Mouse (Mus musculus) cerebellum, adult 9-10 months (tissue): Measurements from ENCODE around the gene Gtpbp3.

Source experiments
- DNase-seq: peaks from one replicate; pipeline ENCODE4 v3.0.0; 2022

Gtpbp3 gene

GRCm38 (mm10) chr8:71487691-71488445 is at the start of gene Gtpbp3:
Gtpbp3 (plus strand) TSS chr8:71488103.
- peak; percentile 72 for DNase-seq

DNA sequence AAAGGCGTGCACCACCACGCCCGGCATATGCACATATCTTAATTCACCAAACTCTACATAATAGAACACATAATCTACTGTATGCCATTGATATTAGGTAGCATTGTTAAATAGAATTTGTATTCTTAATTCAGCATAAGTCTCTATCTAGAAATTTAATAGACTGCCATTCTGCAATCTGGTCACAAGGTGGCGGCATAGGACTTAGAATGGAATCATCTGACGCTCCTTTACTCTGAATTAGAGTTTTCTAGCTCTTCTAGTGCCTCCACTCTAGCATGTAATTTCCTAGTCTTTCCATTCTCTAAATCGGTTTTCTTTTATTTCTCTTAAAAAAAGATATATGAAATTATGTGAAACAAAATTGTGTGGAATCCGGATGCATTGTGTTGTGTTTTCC is 46.5 kb upstream of the Gtpbp3 start:
- DNase-seq: peak; percentile 79

- no peak for DNase-seq
Observed at GRCm38 (mm10) chr8:71445096-71445495, 42.8 kb upstream of the Gtpbp3 start.

DNA sequence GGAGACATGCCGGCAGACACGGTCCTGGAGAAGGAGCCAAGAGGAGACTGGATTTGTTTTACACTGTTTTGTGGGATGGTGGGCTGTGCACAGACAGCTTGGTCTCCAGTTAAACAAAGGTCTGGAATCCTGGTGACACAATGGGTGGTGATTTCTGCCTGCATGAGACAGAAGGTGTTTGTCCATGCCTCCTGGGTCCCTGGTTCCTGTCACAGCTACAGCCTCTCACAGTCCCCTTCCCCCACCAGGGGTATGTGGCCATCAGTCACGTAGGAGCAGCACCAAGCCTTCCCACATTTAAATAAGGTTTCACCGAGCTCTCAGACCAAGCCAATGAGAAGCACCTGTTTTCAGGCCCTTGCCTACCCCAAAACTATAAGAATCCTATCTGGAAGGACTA is 36.6 kb upstream of the Gtpbp3 start:
- no peak for DNase-seq

DNA sequence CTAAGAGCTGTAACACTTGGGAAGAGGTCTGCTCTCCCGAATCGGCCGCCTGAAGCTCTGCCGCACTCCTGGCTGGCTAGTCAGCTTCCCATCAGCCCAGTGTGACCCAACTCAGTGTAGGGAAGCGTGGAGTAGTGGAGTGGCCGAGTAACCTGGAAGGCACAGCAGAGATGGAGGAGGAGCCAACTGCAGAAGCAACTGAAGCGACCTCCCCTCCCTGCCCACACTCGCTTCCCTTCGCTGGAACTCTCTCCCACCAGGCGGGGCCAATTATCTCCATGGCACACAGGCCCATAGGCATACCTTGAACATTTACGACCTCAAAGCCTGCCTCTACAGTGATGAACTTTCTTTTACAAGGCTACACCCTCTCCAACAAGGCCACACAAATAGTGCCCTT is 36.1 kb upstream of the Gtpbp3 start:
- DNase-seq: no peak

DNA sequence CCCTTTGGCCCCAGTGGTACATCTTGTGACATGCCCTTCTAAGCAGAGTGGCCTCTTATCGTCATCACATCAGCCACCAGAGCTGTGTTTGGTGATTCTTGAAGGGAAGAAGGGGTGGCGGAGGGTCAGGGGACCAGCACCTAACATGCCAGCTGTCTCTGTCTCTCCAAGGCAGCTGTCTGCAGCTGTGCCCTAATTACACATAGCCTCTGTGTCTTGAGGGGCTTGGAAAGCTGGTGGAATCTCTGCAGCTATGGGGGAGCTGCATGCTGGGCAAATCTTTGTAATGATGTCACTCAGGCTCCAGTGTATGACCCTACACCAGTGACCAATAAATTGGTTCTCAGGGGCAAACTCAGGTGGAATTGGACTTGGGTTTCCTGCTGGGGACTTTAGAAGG is 35.2 kb upstream of the Gtpbp3 start:
- no peak for DNase-seq

DNA sequence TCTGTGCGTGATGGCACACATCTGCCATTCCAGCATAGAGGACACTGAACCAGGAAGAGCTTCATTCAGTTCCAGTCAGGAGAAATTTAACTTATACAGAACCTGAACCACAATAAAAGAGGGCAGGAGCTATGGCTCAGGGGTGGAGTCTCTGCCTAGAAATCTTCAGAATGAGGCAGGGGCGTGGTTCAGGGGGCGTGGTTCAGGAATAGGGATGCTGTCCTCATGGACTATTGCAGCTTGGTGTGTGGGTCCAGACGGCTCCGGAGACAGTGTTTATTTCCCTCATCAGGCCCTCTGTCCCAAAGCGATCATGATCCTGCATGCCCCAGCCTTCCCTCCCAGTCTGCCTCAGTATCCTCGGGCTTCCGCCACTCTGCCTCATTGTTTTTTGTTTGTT is 33.2 kb upstream of the Gtpbp3 start:
- no peak for DNase-seq

- peak; percentile 39 for DNase-seq
Observed at GRCm38 (mm10) chr8:71456906-71457305, 31.0 kb upstream of the Gtpbp3 start.

DNA sequence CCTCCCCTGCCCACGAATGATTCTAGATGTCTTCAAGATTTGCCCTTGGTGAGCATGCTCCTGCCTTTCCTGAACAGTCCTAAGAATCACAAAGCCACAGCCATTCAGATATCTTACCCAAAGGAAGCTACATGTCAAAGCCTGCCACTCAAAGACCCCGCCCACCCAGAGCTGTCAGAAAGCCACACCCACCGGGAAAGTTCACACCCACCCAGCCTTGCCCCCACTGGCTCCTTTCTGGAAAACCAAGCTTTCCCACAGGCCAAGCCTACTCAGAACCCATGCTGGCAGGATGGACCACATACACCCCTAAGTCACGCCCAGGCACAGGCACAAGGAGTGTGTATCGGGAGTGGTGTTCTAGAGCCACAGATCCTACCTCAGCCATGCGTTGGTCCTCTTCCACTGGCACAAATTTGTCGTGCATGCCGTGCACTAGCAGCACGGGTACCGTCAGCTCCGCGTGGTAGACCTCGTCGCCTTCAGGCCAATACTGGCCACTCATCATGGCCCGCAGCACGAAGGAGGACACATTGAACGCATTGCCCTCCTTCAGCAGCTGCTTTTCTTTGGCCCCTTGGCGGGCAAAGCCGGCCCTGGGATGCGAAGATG is 30.1 kb upstream of the Gtpbp3 start:
- DNase-seq: peak; percentile 42

- DNase-seq: peak; percentile 20
Observed at GRCm38 (mm10) chr8:71460716-71461115, 27.2 kb upstream of the Gtpbp3 start.

GRCm38 (mm10) chr8:71461152-71461840 is 26.6 kb upstream of the Gtpbp3 start:
- peak; percentile 72 for DNase-seq

- DNase-seq: no peak
Observed at GRCm38 (mm10) chr8:71462191-71462590, 25.7 kb upstream of the Gtpbp3 start.

DNA sequence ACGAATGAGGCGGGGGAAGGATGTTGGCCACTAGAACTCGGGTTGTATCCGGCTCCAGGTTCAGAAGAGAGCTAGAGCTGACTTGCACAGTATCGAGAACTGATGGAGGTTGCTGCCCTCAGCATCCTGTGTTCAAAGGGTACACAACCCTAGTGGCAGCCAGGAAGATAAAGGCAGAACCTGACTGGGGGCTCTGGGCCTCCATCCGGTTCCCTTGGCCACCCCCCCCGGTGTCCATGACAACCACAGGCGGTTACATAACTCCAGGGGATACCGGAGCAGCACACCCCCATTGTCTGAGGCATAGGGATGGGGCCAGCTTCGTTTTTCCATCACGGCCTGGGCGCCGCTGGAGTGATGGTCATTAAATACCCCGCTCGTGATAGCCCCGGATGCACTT is 25.1 kb upstream of the Gtpbp3 start:
- peak; percentile 87 for DNase-seq

DNA sequence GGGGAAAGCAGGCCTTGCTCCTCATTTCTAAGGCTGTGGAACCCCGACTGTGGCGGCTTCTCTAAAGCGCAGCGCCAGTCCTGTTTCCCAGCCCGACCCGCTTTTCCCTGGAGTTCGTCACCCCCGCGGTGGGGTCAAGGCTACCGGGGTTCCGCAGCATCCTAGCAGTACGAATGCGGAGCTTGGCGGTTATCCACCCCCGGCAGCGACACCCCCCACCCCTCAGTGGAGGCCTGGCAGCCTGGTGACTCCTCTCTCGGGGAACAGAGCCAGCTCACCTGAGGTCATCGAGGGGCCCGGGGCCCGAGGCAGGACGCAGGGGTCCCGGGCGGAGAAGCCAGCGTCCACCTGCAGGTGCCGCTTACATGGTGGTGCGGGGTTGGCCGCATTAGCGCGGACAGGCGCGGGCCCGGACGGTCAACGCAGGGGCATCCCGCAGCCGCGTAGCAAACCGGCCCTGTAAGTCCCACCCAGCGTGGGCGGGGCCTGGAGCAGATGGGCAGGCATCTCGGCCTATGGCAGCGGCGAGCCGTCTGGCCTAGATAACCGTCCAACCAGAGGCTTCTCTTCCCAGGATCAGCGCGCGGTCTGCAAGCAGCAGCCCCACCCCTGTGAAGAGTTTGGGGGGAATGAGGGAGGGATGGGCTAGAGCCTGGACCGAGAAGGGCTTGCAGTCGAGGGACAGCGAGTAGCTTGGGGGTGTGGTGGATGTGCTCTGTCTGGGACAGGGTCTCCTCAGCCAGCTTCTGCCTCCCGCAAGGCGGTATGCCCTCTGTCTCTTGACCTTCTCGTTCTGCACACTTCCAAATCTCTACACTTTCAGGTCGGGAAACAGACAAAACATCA is 24.5 kb upstream of the Gtpbp3 start, which contains the start of gene Abhd8:
Gene Abhd8 (minus strand): TSS at position 468 of the 846 bp plus-strand sequence.
- DNase-seq: peak; percentile 99

- DNase-seq: peak; percentile 100
Observed at GRCm38 (mm10) chr8:71464513-71465500, 23.1 kb upstream of the Gtpbp3 start, which contains the start of gene Mrpl34. Mrpl34 (plus strand) TSS chr8:71464959.

GRCm38 (mm10) chr8:71465733-71466132 is 22.2 kb upstream of the Gtpbp3 start:
- peak; percentile 75 for DNase-seq

- peak; percentile 70 for DNase-seq
Observed at GRCm38 (mm10) chr8:71466198-71466597, 21.7 kb upstream of the Gtpbp3 start.

GRCm38 (mm10) chr8:71467201-71467600 is 20.7 kb upstream of the Gtpbp3 start:
- peak; percentile 51 for DNase-seq

- DNase-seq: peak; percentile 63
Observed at GRCm38 (mm10) chr8:71468001-71468400, 19.9 kb upstream of the Gtpbp3 start.

DNA sequence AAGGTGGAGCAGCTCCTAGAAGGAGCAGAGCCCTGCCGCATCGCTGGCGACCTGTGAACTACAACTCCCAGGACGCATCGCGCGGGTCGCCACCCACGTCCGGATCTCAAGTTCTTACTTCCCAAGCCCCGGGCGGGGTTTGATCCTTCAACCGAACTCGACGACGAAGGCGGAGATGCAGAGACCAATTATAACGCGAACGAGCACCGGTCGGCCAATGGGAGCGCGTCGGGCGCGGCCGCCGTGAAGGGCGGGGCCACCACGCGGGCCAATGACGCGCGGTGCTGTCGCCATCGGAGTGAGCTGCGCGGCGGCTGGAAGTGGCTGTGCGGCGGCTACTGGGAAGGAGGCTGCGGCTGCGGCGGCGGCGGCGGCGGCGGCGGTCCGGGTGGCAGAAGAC is 19.0 kb upstream of the Gtpbp3 start, which contains the start of gene Dda1:
Gene Dda1 (plus strand): TSS at position 284 of the 400 bp plus-strand sequence.
- DNase-seq: peak; percentile 98

DNA sequence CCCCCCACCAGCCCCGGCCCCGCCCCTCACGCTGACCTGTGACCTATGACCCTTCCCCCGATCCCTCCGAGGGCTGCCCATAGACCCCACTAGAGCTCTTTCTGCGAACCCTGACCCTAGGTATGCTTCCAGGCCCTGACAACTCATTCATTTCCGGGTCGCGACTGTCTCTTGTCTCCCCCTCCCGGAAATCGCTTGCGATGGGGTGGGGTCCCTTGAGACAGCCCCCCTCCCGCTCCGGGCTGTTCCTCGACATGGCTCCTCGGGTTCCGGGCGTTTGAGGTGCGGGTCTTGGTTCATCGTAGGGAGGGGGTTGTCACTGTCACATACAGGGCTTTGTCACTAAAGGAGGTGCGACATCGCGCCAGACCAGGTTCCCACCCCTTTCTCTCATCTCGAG is 18.5 kb upstream of the Gtpbp3 start:
- DNase-seq: peak; percentile 80
